Comparison of ENCODE assay signal across 24 mouse cellular contexts in genomic region chr3:146134834-146135233, GRCm38 (mm10). TPM values are rescaled to one million over a fixed set of nuclear protein-coding genes. Genes with fewer than 3 reads are reported as not detected.
DNase-seq lines count a peak whose midpoint lies in the region; ATAC-seq and TF ChIP-seq lines count a peak whose summit lies in the region.
"Had no signal": no experiment of that assay in that cellular context is flagged by ENCODE, and none has a peak within 500 bp of the region (broad histone marks: within the 10 kb centered on the region; RNA-seq: fewer than 3 reads in every experiment).

No protein-coding gene starts in this region.

- H3K27me3 ChIP-seq in spleen, adult 2 months (ENCODE audit: control insufficient read depth, insufficient read depth, low read length): no peaks in the 10 kb centered on the region
- H3K27me3 ChIP-seq in CH12.LX (replicated peaks): no peaks in the 10 kb centered on the region
- H3K27me3 ChIP-seq in intestine, embryonic 16.5 days (replicated peaks; ENCODE audit: control insufficient read depth, insufficient read depth, low read length): no peaks in the 10 kb centered on the region
- H3K27me3 ChIP-seq in splenic B cell, adult 2 months (ENCODE audit: control insufficient read depth, insufficient read depth, low read length, poor library complexity, severe bottlenecking): no peaks in the 10 kb centered on the region
- H3K27me3 ChIP-seq: forebrain, embryonic 15.5 days; limb, embryonic 13.5 days; liver, embryonic 15.5 days; stomach, embryonic 15.5 days had no signal

- peak in 1 of 2 experiments; percentile 53 for DNase-seq in spleen, adult 2 months (ENCODE audit: low read depth in 1 of 2, low spot score in 2 of 2)
- no peak for DNase-seq in spleen, adult 12 weeks (ENCODE audit: low spot score)
- peak; percentile 98 for DNase-seq in CH12.LX (ENCODE audit: extremely low read depth)
- DNase-seq in splenic B cell, adult 2 months (ENCODE audit: low read depth, low spot score): peak; percentile 63
- no peak for DNase-seq in ovary, postnatal 36 days (ENCODE audit: low spot score)
- DNase-seq: adrenal gland, adult 8-10 months; cerebellum, adult 11 months; cerebellum, postnatal 25 days; lung, postnatal 10 days had no signal

- in situ Hi-C loops in CH12.LX (cut with MboI; ENCODE audit: low pct_ligation_motif_present, low pct_unique_long_range_greater_than_20kb, low sequenced_read_pairs): loop anchor here (5.0 kb wide), 1 partner anchor 42 kb away; no protein-coding TSS in a partner anchor

- TF ChIP-seq EP300 in CH12.LX (IDR thresholded peaks at IDR 0.05; ENCODE audit: low read length): peak; percentile 99

- no peaks in the 10 kb centered on the region for H3K36me3 ChIP-seq in spleen, adult 2 months (ENCODE audit: control insufficient read depth, insufficient read depth, low read length)
- peaks cover 4 to 21% of the 10 kb centered on the region in 2 experiments for H3K36me3 ChIP-seq in CH12.LX (replicated peaks in 1 of 2; ENCODE audit: control insufficient read depth in 1 of 2, insufficient read depth in 1 of 2, low read length in 1 of 2)
- H3K36me3 ChIP-seq in intestine, embryonic 16.5 days (ENCODE audit: control insufficient read depth, insufficient read depth, low read length): no peaks in the 10 kb centered on the region
- H3K36me3 ChIP-seq in splenic B cell, adult 2 months (ENCODE audit: control insufficient read depth, insufficient read depth, low read length, poor library complexity, severe bottlenecking): no peaks in the 10 kb centered on the region; the same call in 1 of the 2 replicates
- H3K36me3 ChIP-seq: forebrain, embryonic 15.5 days; limb, embryonic 13.5 days; liver, embryonic 15.5 days; stomach, embryonic 15.5 days had no signal

- no peak for TF ChIP-seq CTCF in spleen, adult 2 months (IDR thresholded peaks at IDR 0.05; ENCODE audit: extremely low read depth, insufficient read depth, insufficient read length, insufficient replicate concordance)
- TF ChIP-seq CTCF in CH12.LX (conservative IDR thresholded peaks at IDR 0.05 in 1 of 2, IDR thresholded peaks at IDR 0.05 in 1 of 2; ENCODE audit: low read depth in 2 of 2, low read length in 2 of 2): no peak; a peak in 1 of 4 replicates

- ATAC-seq in intestine, embryonic 16.5 days: peak; percentile 71
- ATAC-seq in activated CD4-positive, CD25-positive, alpha-beta regulatory T cell, adult 4 months: no peak
- ATAC-seq: CD4-positive, CD25-positive, alpha-beta regulatory T cell, adult 4 months; forebrain, embryonic 15.5 days had no signal

- no peak overlapping the region for H3K4me3 ChIP-seq in spleen, adult 2 months (ENCODE audit: extremely low read depth, insufficient read depth, insufficient read length)
- no peak overlapping the region for H3K4me3 ChIP-seq in CH12.LX (replicated peaks in 1 of 3; ENCODE audit: low read depth in 2 of 3, low read length in 2 of 3, poor library complexity in 1 of 3)
- H3K4me3 ChIP-seq in intestine, embryonic 16.5 days (ENCODE audit: low read length): no peak overlapping the region
- H3K4me3 ChIP-seq: erythroblast, embryonic 14.5 days; forebrain, embryonic 15.5 days; limb, embryonic 13.5 days; liver, embryonic 15.5 days; stomach, embryonic 15.5 days had no signal

- H3K79me2 ChIP-seq in CH12.LX (replicated peaks; ENCODE audit: control insufficient read depth, extremely low read depth, insufficient read depth, poor library complexity, severe bottlenecking): no peaks in the 10 kb centered on the region

- H3K9ac ChIP-seq in CH12.LX (ENCODE audit: insufficient read depth, low read depth): peak overlapping the region; percentile 10; the same call in 1 of the 2 replicates
- no peak overlapping the region for H3K9ac ChIP-seq in intestine, embryonic 16.5 days (ENCODE audit: low read depth, low read length)
- H3K9ac ChIP-seq: forebrain, embryonic 15.5 days; limb, embryonic 13.5 days; liver, embryonic 15.5 days; stomach, embryonic 15.5 days had no signal

- H3K27ac ChIP-seq in spleen, adult 2 months (ENCODE audit: insufficient read depth, low read length): peak overlapping the region; percentile 60; the same call in 1 of the 2 replicates
- peak overlapping the region; percentile 74 for H3K27ac ChIP-seq in CH12.LX (ENCODE audit: insufficient read depth, low read depth)
- H3K27ac ChIP-seq in intestine, embryonic 16.5 days (ENCODE audit: low read length): no peak overlapping the region
- H3K27ac ChIP-seq: forebrain, embryonic 15.5 days; kidney, postnatal 0 days; limb, embryonic 13.5 days; liver, embryonic 15.5 days; stomach, embryonic 15.5 days had no signal

- peaks cover 11% of the 10 kb centered on the region; the same call in 1 of the 2 replicates for H3K4me1 ChIP-seq in spleen, adult 2 months (ENCODE audit: control insufficient read depth, insufficient read depth, insufficient read length)
- peaks cover 17 to 44% of the 10 kb centered on the region in 2 experiments for H3K4me1 ChIP-seq in CH12.LX (ENCODE audit: control insufficient read depth in 1 of 2, insufficient read depth in 2 of 2)
- no peaks in the 10 kb centered on the region for H3K4me1 ChIP-seq in intestine, embryonic 16.5 days (ENCODE audit: control insufficient read depth, insufficient read depth, low read length)
- H3K4me1 ChIP-seq: forebrain, embryonic 15.5 days; limb, embryonic 13.5 days; liver, embryonic 15.5 days; stomach, embryonic 15.5 days had no signal

- TF ChIP-seq RAD21 in CH12.LX (IDR thresholded peaks at IDR 0.05; ENCODE audit: low read depth, low read length): peak; percentile 13

- peaks cover 12% of the 10 kb centered on the region for H3K9me3 ChIP-seq in CH12.LX (replicated peaks; ENCODE audit: low read length)
- H3K9me3 ChIP-seq in intestine, embryonic 16.5 days (ENCODE audit: control insufficient read depth, low read length): no peaks in the 10 kb centered on the region
- H3K9me3 ChIP-seq: forebrain, embryonic 15.5 days; limb, embryonic 13.5 days; liver, embryonic 15.5 days; stomach, embryonic 15.5 days had no signal

- TF ChIP-seq POLR2A in spleen, adult 2 months (IDR thresholded peaks at IDR 0.05; ENCODE audit: low read depth, low read length): no peak
- TF ChIP-seq POLR2A in CH12.LX (IDR thresholded peaks at IDR 0.05; ENCODE audit: low read depth, low read length): peak; percentile 52

- dilution Hi-C loops in CH12.LX (cut with MboI; ENCODE audit: extremely low pct_ligation_motif_present, extremely low pct_unique_long_range_greater_than_20kb, low sequenced_read_pairs): no loop called here

- H3K4me2 ChIP-seq in CH12.LX (ENCODE audit: insufficient read depth, low read depth, poor library complexity, severe bottlenecking): peak overlapping the region; percentile 46; the same call in 1 of the 2 replicates
- no peak overlapping the region for H3K4me2 ChIP-seq in intestine, embryonic 16.5 days (ENCODE audit: low read depth, low read length)
- H3K4me2 ChIP-seq: forebrain, embryonic 15.5 days; limb, embryonic 13.5 days; liver, embryonic 15.5 days; stomach, embryonic 15.5 days had no signal

- WGBS in spleen, adult 2 months: 55% methylated on average over 9 of the region's 9 CpGs
- WGBS in intestine, embryonic 16.5 days: 55% methylated on average over 9 of the region's 9 CpGs

TF ChIP-seq in CH12.LX, 34 proteins besides CTCF, POLR2A, EP300 and RAD21 (continues in another document):
- no peak for TF ChIP-seq UBTF (IDR thresholded peaks at IDR 0.05; ENCODE audit: low read depth, low read length)
- no peak for TF ChIP-seq ZC3H11A (IDR thresholded peaks at IDR 0.05; ENCODE audit: low read depth, low read length)
- peak; percentile 76 for TF ChIP-seq ELF1 (IDR thresholded peaks at IDR 0.05; ENCODE audit: low read depth, low read length)
- TF ChIP-seq TCF12 (IDR thresholded peaks at IDR 0.05; ENCODE audit: low read depth, low read length): peak; percentile 100
- peak; percentile 55; the same call in 1 of the 2 replicates for TF ChIP-seq JUND (conservative IDR thresholded peaks at IDR 0.05; ENCODE audit: low read depth, low read length)
- peak; percentile 30; the same call in 1 of the 2 replicates for TF ChIP-seq E2F4 (IDR thresholded peaks at IDR 0.05; ENCODE audit: insufficient replicate concordance, low read depth, low read length)
- peak; percentile 96 for TF ChIP-seq USF1 (IDR thresholded peaks at IDR 0.05; ENCODE audit: low read depth, low read length)
- TF ChIP-seq IRF4 (IDR thresholded peaks at IDR 0.05; ENCODE audit: low read depth, low read length): peak; percentile 99
- TF ChIP-seq TBP (conservative IDR thresholded peaks at IDR 0.05; ENCODE audit: low read depth, low read length): 0 out of 2 replicates have a peak, but pooled peaks have one; percentile 29
- peak; percentile 65; the same call in 1 of the 2 replicates for TF ChIP-seq JUN (IDR thresholded peaks at IDR 0.05; ENCODE audit: insufficient read depth, low read depth, low read length)
- TF ChIP-seq MAX (IDR thresholded peaks at IDR 0.05; ENCODE audit: low read length): peak; percentile 99
- peak; percentile 83 for TF ChIP-seq CHD2 (IDR thresholded peaks at IDR 0.05; ENCODE audit: low read length)
- TF ChIP-seq PAX5 (IDR thresholded peaks at IDR 0.05; ENCODE audit: low read length): no peak
- TF ChIP-seq ZNF384 (IDR thresholded peaks at IDR 0.05; ENCODE audit: low read depth, low read length): peak; percentile 62

RNA-seq across cellular contexts. Expression of gene Mcoln2, which starts 14.8 kb away (rescaled TPM):
- 6.6 and 8.2 TPM in 2 replicates for polyA plus RNA-seq in spleen, adult 2 months (2012; rRNA removed)
- total RNA-seq in CH12.LX (2012; rRNA removed) (32.0 and 43.8 TPM in 2 replicates), CH12.LX (2014; rRNA removed) (31.0 and 35.8 TPM in 2 replicates)
- 34.9 and 35.1 TPM in 2 replicates for polyA plus RNA-seq in CH12.LX (2012; ENCODE audit: insufficient read length, low read depth)
- polyA plus RNA-seq in intestine, embryonic 16.5 days (2015; fragmentation: Nextera tagmentation; extraction: Ambion mirVana): 8.1 and 8.8 TPM in 2 replicates
- 10 to 100 TPM in 1 of 2 experiments, 1 to 10 TPM in 1; 5.6 to 11.7 TPM for polyA plus RNA-seq in activated CD4-positive, CD25-positive, alpha-beta regulatory T cell, adult 4 months (2017; shearing (Covaris generic))
- total RNA-seq: left cerebral cortex, adult 8-10 months had no signal
- polyA plus RNA-seq: erythroblast, embryonic 14.5 days; forebrain, embryonic 15.5 days; neural tube, embryonic 14.5 days had no signal

RNA-seq across cellular contexts. Expression of gene Mcoln3, which starts 17.6 kb away (rescaled TPM):
- 3.2 and 4.1 TPM in 2 replicates for polyA plus RNA-seq in spleen, adult 2 months (2012; rRNA removed)
- total RNA-seq in CH12.LX (2012; rRNA removed) (7.2 and 11.3 TPM in 2 replicates), CH12.LX (2014; rRNA removed) (5.3 and 6.4 TPM in 2 replicates)
- 5.2 and 7.2 TPM in 2 replicates for polyA plus RNA-seq in CH12.LX (2012; ENCODE audit: insufficient read length, low read depth)
- polyA plus RNA-seq in intestine, embryonic 16.5 days (2015; fragmentation: Nextera tagmentation; extraction: Ambion mirVana): 74.3 and 102 TPM in 2 replicates
- 1 to 10 TPM; 3.4 to 5.1 TPM for polyA plus RNA-seq in activated CD4-positive, CD25-positive, alpha-beta regulatory T cell, adult 4 months (2017; shearing (Covaris generic))
- total RNA-seq: layer of hippocampus, adult 8-10 months; left cerebral cortex, adult 8-10 months; MEL had no signal
- polyA plus RNA-seq: erythroblast, embryonic 14.5 days had no signal

RNA-seq across cellular contexts. Expression of gene Wdr63, which starts 26.9 kb away (rescaled TPM):
- not detected in 2 replicates for polyA plus RNA-seq in spleen, adult 2 months (2012; rRNA removed)
- total RNA-seq in CH12.LX (2012; rRNA removed) (not detected in 2 replicates), CH12.LX (2014; rRNA removed) (not detected in 2 replicates)
- polyA plus RNA-seq in CH12.LX (2012; ENCODE audit: insufficient read length, low read depth): not detected in 2 replicates
- 0.49 TPM in 1 of 2 replicates, not detected in the other for polyA plus RNA-seq in intestine, embryonic 16.5 days (2015; fragmentation: Nextera tagmentation; extraction: Ambion mirVana)
- not detected for polyA plus RNA-seq in activated CD4-positive, CD25-positive, alpha-beta regulatory T cell, adult 4 months (2017; shearing (Covaris generic))
- total RNA-seq: adrenal gland, adult 8-10 months; megakaryocyte-erythroid progenitor cell, adult 5-6 weeks; MEL had no signal
- polyA plus RNA-seq: CD4-positive, CD25-positive, alpha-beta regulatory T cell, adult 4 months; erythroblast, embryonic 14.5 days; heart, embryonic 14.5 days; liver, embryonic 15.5 days had no signal

Comparison
In these comparisons a context has a peak if more than half of its experiments do, and no peak if none do; other contexts are left out.
1. DNase-seq: peak in CH12.LX (single experiment) and splenic B cell, adult 2 months (single experiment); none in spleen, adult 12 weeks (single experiment) and ovary, postnatal 36 days (single experiment).